In genomic region chr17:5106263-5107195, GRCm38 (mm10) we compare ENCODE assay signal across 9 mouse cellular contexts.
DNase-seq lines count a peak whose midpoint lies in the region; ATAC-seq and TF ChIP-seq lines count a peak whose summit lies in the region.
"Had no signal": no experiment of that assay in that cellular context is flagged by ENCODE, and none has a peak within 500 bp of the region (broad histone marks: within the 10 kb centered on the region; RNA-seq: fewer than 3 reads in every experiment).

No protein-coding gene starts in this region.

- no peak for TF ChIP-seq EP300 in stomach, postnatal 0 days (optimal IDR thresholded peaks at IDR 0.05)

- no peak overlapping the region for H3K4me2 ChIP-seq in hindbrain, embryonic 11.5 days (replicated peaks; ENCODE audit: low read depth, low read length)
- no peak overlapping the region for H3K4me2 ChIP-seq in kidney, postnatal 0 days (ENCODE audit: low read length)
- no peak overlapping the region for H3K4me2 ChIP-seq in stomach, postnatal 0 days (replicated peaks; ENCODE audit: low read depth)
- H3K4me2 ChIP-seq: embryonic facial prominence, embryonic 15.5 days had no signal

- H3K9me3 ChIP-seq in hindbrain, embryonic 10.5 days: no peaks in the 10 kb centered on the region
- H3K9me3 ChIP-seq in hindbrain, embryonic 11.5 days (ENCODE audit: control insufficient read depth, low read length): no peaks in the 10 kb centered on the region
- no peaks in the 10 kb centered on the region for H3K9me3 ChIP-seq in kidney, postnatal 0 days (replicated peaks; ENCODE audit: low read length)
- H3K9me3 ChIP-seq in stomach, postnatal 0 days (ENCODE audit: control insufficient read depth, low read length): no peaks in the 10 kb centered on the region
- H3K9me3 ChIP-seq: embryonic facial prominence, embryonic 15.5 days had no signal

- no peaks in the 10 kb centered on the region for H3K27me3 ChIP-seq in hindbrain, embryonic 10.5 days (ENCODE audit: insufficient read depth, poor library complexity, severe bottlenecking)
- H3K27me3 ChIP-seq in hindbrain, embryonic 11.5 days (ENCODE audit: control insufficient read depth, insufficient read depth, low read length): no peaks in the 10 kb centered on the region
- no peaks in the 10 kb centered on the region for H3K27me3 ChIP-seq in testis, adult 2 months (ENCODE audit: control insufficient read depth, insufficient read depth, low read length)
- no peaks in the 10 kb centered on the region for H3K27me3 ChIP-seq in kidney, postnatal 0 days (ENCODE audit: insufficient read depth, low read length)
- H3K27me3 ChIP-seq in stomach, postnatal 0 days (ENCODE audit: control insufficient read depth, insufficient read depth, low read length): no peaks in the 10 kb centered on the region
- H3K27me3 ChIP-seq: embryonic facial prominence, embryonic 15.5 days had no signal

- no peak for DNase-seq in hindbrain, embryonic 10.5 days (ENCODE audit: low spot score)
- DNase-seq in hindbrain, embryonic 11.5 days (ENCODE audit: low spot score): no peak
- DNase-seq in testis, postnatal 10 days (ENCODE audit: low spot score): no peak
- DNase-seq in kidney, postnatal 0 days (ENCODE audit: low spot score): no peak
- DNase-seq in stomach, postnatal 0 days (ENCODE audit: low spot score): no peak
- no peak for DNase-seq in spleen, postnatal 10 days (ENCODE audit: low spot score in 2 of 2)
- no peak for DNase-seq in urinary bladder, postnatal 25 days (ENCODE audit: low spot score)

- no peak for ATAC-seq in hindbrain, embryonic 11.5 days (ENCODE audit: low FRiP score)
- ATAC-seq in kidney, postnatal 0 days (replicated peaks; ENCODE audit: low FRiP score, low read depth): no peak
- ATAC-seq in stomach, postnatal 0 days (ENCODE audit: low FRiP score, low TSS enrichment): no peak

- TF ChIP-seq CTCF in testis, adult 2 months (IDR thresholded peaks at IDR 0.05; ENCODE audit: control insufficient read depth, insufficient read depth, insufficient replicate concordance, low read depth, low read length): no peak
- no peak for TF ChIP-seq CTCF in kidney, postnatal 0 days (IDR thresholded peaks at IDR 0.05; ENCODE audit: low read depth)
- no peak for TF ChIP-seq CTCF in stomach, postnatal 0 days (IDR thresholded peaks at IDR 0.05; ENCODE audit: low read depth)

- no peak overlapping the region for H3K4me3 ChIP-seq in hindbrain, embryonic 10.5 days
- H3K4me3 ChIP-seq in hindbrain, embryonic 11.5 days (ENCODE audit: low read depth, low read length): no peak overlapping the region
- no peak overlapping the region for H3K4me3 ChIP-seq in testis, adult 2 months (ENCODE audit: control insufficient read depth, low read depth, low read length)
- no peak overlapping the region for H3K4me3 ChIP-seq in kidney, postnatal 0 days (replicated peaks; ENCODE audit: low read depth, low read length)
- no peak overlapping the region for H3K4me3 ChIP-seq in stomach, postnatal 0 days (ENCODE audit: low read depth, low read length)
- H3K4me3 ChIP-seq: embryonic facial prominence, embryonic 15.5 days had no signal

- no peak for TF ChIP-seq POLR2A in testis, adult 2 months (IDR thresholded peaks at IDR 0.05; ENCODE audit: control insufficient read depth, low read depth, low read length)

- H3K27ac ChIP-seq in hindbrain, embryonic 10.5 days: peak overlapping the region; percentile 43; the same call in 1 of the 2 replicates
- no peak overlapping the region for H3K27ac ChIP-seq in hindbrain, embryonic 11.5 days (ENCODE audit: low read depth, low read length)
- H3K27ac ChIP-seq in testis, adult 2 months (ENCODE audit: control insufficient read depth, insufficient read depth, low read depth, low read length): peak overlapping the region; percentile 80; the same call in 1 of the 2 replicates
- H3K27ac ChIP-seq in kidney, postnatal 0 days: peak overlapping the region; percentile 72; the same call in 1 of the 2 replicates
- 0 out of 2 replicates have a peak overlapping the region, but pooled peaks have one; percentile 35 for H3K27ac ChIP-seq in stomach, postnatal 0 days (replicated peaks)
- H3K27ac ChIP-seq: embryonic facial prominence, embryonic 15.5 days had no signal

- H3K36me3 ChIP-seq in hindbrain, embryonic 10.5 days: peaks cover 7% of the 10 kb centered on the region; the same call in 1 of the 2 replicates
- no peaks in the 10 kb centered on the region for H3K36me3 ChIP-seq in hindbrain, embryonic 11.5 days (ENCODE audit: control insufficient read depth, insufficient read depth, low read length)
- H3K36me3 ChIP-seq in testis, adult 2 months (ENCODE audit: control insufficient read depth, insufficient read depth, low read length): no peaks in the 10 kb centered on the region
- H3K36me3 ChIP-seq in kidney, postnatal 0 days (ENCODE audit: insufficient read depth, low read length): no peaks in the 10 kb centered on the region
- H3K36me3 ChIP-seq in stomach, postnatal 0 days (ENCODE audit: control insufficient read depth, insufficient read depth, low read length): no peaks in the 10 kb centered on the region
- H3K36me3 ChIP-seq: embryonic facial prominence, embryonic 15.5 days had no signal

- WGBS in hindbrain, embryonic 10.5 days: 83% methylated on average over 11 of the region's 11 CpGs
- 84% methylated on average over 11 of the region's 11 CpGs for WGBS in hindbrain, embryonic 11.5 days
- WGBS in kidney, postnatal 0 days: 62% methylated on average over 11 of the region's 11 CpGs
- WGBS in stomach, postnatal 0 days: 70% methylated on average over 11 of the region's 11 CpGs

- peaks cover 56% of the 10 kb centered on the region for H3K4me1 ChIP-seq in hindbrain, embryonic 10.5 days (replicated peaks)
- H3K4me1 ChIP-seq in hindbrain, embryonic 11.5 days (replicated peaks; ENCODE audit: control insufficient read depth, insufficient read depth, low read length): no peaks in the 10 kb centered on the region; the same call in none of the 2 replicates
- peaks cover 2% of the 10 kb centered on the region for H3K4me1 ChIP-seq in testis, adult 2 months (ENCODE audit: control insufficient read depth, insufficient read depth, low read length)
- H3K4me1 ChIP-seq in kidney, postnatal 0 days (replicated peaks; ENCODE audit: insufficient read depth, low read length): peaks cover 37% of the 10 kb centered on the region
- peaks cover 20% of the 10 kb centered on the region for H3K4me1 ChIP-seq in stomach, postnatal 0 days (replicated peaks; ENCODE audit: control insufficient read depth, insufficient read depth)

- no peak overlapping the region for H3K9ac ChIP-seq in hindbrain, embryonic 11.5 days (ENCODE audit: low read depth, low read length)
- H3K9ac ChIP-seq in kidney, postnatal 0 days (ENCODE audit: low read depth, low read length): 0 out of 2 replicates have a peak overlapping the region, but pooled peaks have one; percentile 23
- no peak overlapping the region for H3K9ac ChIP-seq in stomach, postnatal 0 days (ENCODE audit: low read length)
- H3K9ac ChIP-seq: embryonic facial prominence, embryonic 15.5 days had no signal
